Mouse (Mus musculus) G1E-ER4 (cell line): Measurements from ENCODE around the gene Myo18a. TPM values are rescaled to one million over a fixed set of nuclear protein-coding genes. Genes with fewer than 3 reads are reported as not detected.

Experiments used
- GATA1 ChIP-seq: IDR thresholded peaks from one replicate; pipeline ENCODE4 v1.8.0; 2012; ENCODE audit warnings: low read length, inconsistent platforms
- polyA plus RNA-seq: library from polyadenylated mRNA; stranded (reverse); fragments of >175 nt; gene quantifications from 2 replicates; pipeline ENCODE4 v1.2.3, GENCODE M21; 2012

Myo18a gene
- polyA plus RNA-seq, 1 experiment, result 41.9 TPM

GRCm38 (mm10) chr11:77764694-77765458 is 1.8 kb downstream of the Myo18a start:
- no peak for TF ChIP-seq GATA1

GRCm38 (mm10) chr11:77765459-77765777 is 2.4 kb downstream of the Myo18a start:
- no peak for TF ChIP-seq GATA1

GRCm38 (mm10) chr11:77766351-77767001 is 3.4 kb downstream of the Myo18a start:
- TF ChIP-seq GATA1, result no peak

GRCm38 (mm10) chr11:77769496-77769895 is 6.5 kb downstream of the Myo18a start:
- no peak for TF ChIP-seq GATA1

- TF ChIP-seq GATA1, result no peak
These were observed 7.3 kb downstream of the Myo18a start for GRCm38 (mm10) chr11:77770346-77770745.

GRCm38 (mm10) chr11:77771879-77772713 is 9.1 kb downstream of the Myo18a start:
- no peak for TF ChIP-seq GATA1

- no peak for TF ChIP-seq GATA1
These were observed 12.8 kb downstream of the Myo18a start for GRCm38 (mm10) chr11:77775701-77776400.

- no peak for TF ChIP-seq GATA1
These were observed 14.4 kb downstream of the Myo18a start for GRCm38 (mm10) chr11:77777436-77777835.

- no peak for TF ChIP-seq GATA1
These were observed 14.9 kb downstream of the Myo18a start for GRCm38 (mm10) chr11:77777937-77778336.

- no peak for TF ChIP-seq GATA1
These were observed 16.2 kb downstream of the Myo18a start for GRCm38 (mm10) chr11:77779240-77779639.

- no peak for TF ChIP-seq GATA1
These were observed 18.0 kb downstream of the Myo18a start for GRCm38 (mm10) chr11:77781088-77781487.

- TF ChIP-seq GATA1, result no peak
These were observed 19.2 kb downstream of the Myo18a start for GRCm38 (mm10) chr11:77782104-77782815.

GRCm38 (mm10) chr11:77783211-77783746 is 20.2 kb downstream of the Myo18a start:
- no peak for TF ChIP-seq GATA1

- TF ChIP-seq GATA1, result no peak
These were observed 21.0 kb downstream of the Myo18a start for GRCm38 (mm10) chr11:77783747-77784646.
